Mouse (Mus musculus): ENCODE measurements around the gene Tm7sf2. TPM values are rescaled to one million over a fixed set of nuclear protein-coding genes. Genes with fewer than 3 reads are reported as not detected.

The Tm7sf2 gene
- polyA plus RNA-seq, 1 experiment = 42.0 TPM

DNA sequence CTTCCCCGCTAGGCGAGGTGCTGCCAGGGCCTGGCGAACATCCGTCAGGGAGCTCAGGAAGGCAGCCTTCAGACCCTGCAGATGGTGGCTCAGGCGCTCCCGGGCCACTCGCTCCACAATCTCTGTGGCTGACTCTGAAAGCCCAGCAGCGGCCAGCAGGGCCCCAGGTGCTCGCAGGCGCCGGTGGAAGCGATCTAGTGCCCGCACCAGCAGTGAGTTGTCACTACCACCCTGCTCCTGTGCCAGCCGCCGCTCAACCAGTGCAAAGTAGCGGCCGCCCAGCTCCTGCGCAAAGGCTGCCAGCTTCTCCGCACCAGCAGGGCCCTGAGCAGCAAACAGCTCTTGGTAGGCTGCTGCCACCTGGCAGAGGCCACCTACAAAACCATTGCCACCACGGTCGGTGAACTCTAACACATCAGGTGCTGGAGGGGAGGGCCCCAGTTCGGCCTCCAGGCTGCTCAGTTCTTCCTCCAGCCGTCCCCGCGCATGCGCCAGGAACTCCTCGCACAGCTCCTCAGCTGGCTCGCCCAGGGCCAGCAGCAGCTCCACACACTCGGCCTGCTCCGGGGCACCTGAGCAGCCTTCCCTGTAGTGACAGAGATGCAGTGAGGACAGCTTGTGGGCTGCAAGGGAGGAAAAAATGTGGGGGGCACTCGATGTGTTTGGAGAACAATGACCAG, 2.5 kb upstream of the Tm7sf2 start:
- Histone ChIP-seq H3K4me1 (replicated peaks; ENCODE audit: control insufficient read depth, insufficient read depth, low read length) (peaks cover 28% of the 10 kb centered on the region), H3K4me3 (ENCODE audit: control insufficient read depth, insufficient read depth, low read length) (peak overlapping the region; percentile 25), H3K27me3 (ENCODE audit: control insufficient read depth, insufficient read depth, low read length) (no peaks in the 10 kb centered on the region), H3K36me3 (ENCODE audit: control insufficient read depth, insufficient read depth, low read length) (no peaks in the 10 kb centered on the region), H3K27ac (ENCODE audit: control insufficient read depth, insufficient read depth, low read length) (peak overlapping the region; percentile 76)
- DNase-seq = no peak
- TF ChIP-seq POLR2A (IDR thresholded peaks at IDR 0.05; ENCODE audit: control insufficient read depth, extremely low read depth, insufficient read depth, low read length, poor library complexity) (no peak), CTCF (IDR thresholded peaks at IDR 0.05; ENCODE audit: borderline replicate concordance, control insufficient read depth, extremely low read depth, insufficient read depth, low read length, poor library complexity) (no peak)
- 80% methylated on average over 31 of the region's 31 CpGs for WGBS

DNA sequence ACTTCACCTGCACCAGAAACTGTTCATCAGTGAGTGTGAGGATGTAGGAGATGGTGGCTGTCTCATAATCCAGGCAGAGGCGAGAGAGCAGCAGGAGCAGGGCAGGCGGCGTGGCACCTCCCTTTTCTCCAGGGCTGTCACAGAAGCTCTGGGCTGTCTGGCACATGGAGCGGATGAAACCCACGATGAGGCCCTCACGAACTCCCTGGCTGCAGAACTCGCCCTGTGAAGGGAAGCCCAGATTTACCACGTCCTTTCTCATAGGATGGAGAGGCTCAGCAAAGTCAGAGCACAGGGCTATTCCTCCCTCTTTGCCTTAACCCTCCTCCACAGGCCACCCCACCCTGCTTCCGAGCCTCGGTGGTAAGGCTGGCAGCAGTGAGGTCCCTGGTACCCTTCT, 1.7 kb upstream of the Tm7sf2 start:
- H3K27me3 ChIP-seq (ENCODE audit: control insufficient read depth, insufficient read depth, low read length) = no peaks in the 10 kb centered on the region
- no peak for DNase-seq
- TF ChIP-seq CTCF (IDR thresholded peaks at IDR 0.05; ENCODE audit: borderline replicate concordance, control insufficient read depth, extremely low read depth, insufficient read depth, low read length, poor library complexity) (no peak), POLR2A (IDR thresholded peaks at IDR 0.05; ENCODE audit: control insufficient read depth, extremely low read depth, insufficient read depth, low read length, poor library complexity) (no peak)
- 95% methylated on average over 10 of the region's 10 CpGs for WGBS
- H3K4me3 ChIP-seq (ENCODE audit: control insufficient read depth, insufficient read depth, low read length) = no peak overlapping the region
- no peak overlapping the region for H3K27ac ChIP-seq (ENCODE audit: control insufficient read depth, insufficient read depth, low read length)
- H3K36me3 ChIP-seq (ENCODE audit: control insufficient read depth, insufficient read depth, low read length) = no peaks in the 10 kb centered on the region
- H3K4me1 ChIP-seq (replicated peaks; ENCODE audit: control insufficient read depth, insufficient read depth, low read length) = peaks cover 28% of the 10 kb centered on the region

DNA sequence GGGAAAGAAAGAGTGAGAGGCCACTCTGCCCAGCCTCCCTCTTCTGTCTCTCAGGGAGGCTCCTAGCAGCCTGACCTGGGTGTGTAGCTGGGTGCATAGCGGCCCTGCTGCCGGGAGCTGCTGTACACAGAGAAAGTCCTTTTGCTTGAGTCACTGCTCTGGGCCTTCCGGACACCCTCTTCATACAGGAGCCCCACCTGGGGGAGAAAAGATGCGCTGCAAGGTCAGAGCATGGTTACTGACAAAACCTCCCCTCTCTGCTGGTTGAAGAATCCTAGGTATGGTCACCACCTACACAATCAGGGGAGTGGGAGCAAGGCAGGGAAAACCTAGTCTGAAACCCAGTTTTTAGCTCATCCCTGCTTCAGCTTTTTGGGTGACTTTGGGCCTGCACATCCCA, 778 bp upstream of the Tm7sf2 start:
- TF ChIP-seq CTCF (IDR thresholded peaks at IDR 0.05; ENCODE audit: borderline replicate concordance, control insufficient read depth, extremely low read depth, insufficient read depth, low read length, poor library complexity) = no peak
- TF ChIP-seq POLR2A (IDR thresholded peaks at IDR 0.05; ENCODE audit: control insufficient read depth, extremely low read depth, insufficient read depth, low read length, poor library complexity) = no peak
- Histone ChIP-seq H3K27me3 (ENCODE audit: control insufficient read depth, insufficient read depth, low read length) (no peaks in the 10 kb centered on the region), H3K27ac (ENCODE audit: control insufficient read depth, insufficient read depth, low read length) (no peak overlapping the region), H3K4me3 (ENCODE audit: control insufficient read depth, insufficient read depth, low read length) (no peak overlapping the region), H3K36me3 (ENCODE audit: control insufficient read depth, insufficient read depth, low read length) (no peaks in the 10 kb centered on the region), H3K4me1 (replicated peaks; ENCODE audit: control insufficient read depth, insufficient read depth, low read length) (peaks cover 28% of the 10 kb centered on the region)
- 96% methylated on average over 4 of the region's 4 CpGs for WGBS
- peak; percentile 56 for DNase-seq

DNA sequence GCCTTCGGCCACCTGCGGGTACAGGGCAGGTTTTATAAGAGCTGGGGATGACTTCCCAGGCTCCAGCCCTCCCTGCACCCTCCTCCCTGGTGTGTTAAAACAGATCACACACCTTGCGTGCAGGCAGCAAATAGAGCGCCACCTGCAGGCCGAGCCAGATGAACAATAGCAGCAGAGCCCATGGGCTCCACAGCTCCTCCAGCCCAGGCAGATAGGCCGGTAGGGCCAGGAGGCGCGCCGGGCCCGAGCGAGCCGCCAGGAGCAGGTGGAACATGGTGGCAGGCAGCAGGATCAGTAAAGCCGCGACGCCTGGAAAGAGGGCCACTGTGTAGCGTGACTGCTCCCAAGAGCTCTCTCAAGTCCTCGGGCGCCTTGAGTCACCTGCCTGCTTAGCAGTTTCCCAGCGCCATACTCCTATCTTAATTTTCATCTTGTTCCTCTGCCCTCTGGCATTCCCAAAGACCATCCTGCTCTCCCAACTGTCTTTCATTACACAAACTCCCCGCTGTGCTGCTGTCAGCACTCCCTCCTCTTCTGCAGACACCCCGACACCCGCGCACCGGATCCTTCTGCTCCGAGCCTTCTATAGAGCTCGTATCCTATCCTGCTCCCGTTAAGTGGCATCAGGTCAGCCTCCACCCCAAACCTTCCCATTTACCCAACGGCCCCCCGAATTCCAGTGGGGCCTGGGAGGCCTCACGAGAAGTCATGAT, 1.0 kb downstream of the Tm7sf2 start:
- TF ChIP-seq CTCF (IDR thresholded peaks at IDR 0.05; ENCODE audit: borderline replicate concordance, control insufficient read depth, extremely low read depth, insufficient read depth, low read length, poor library complexity) = peak; percentile 93
- no peak for TF ChIP-seq POLR2A (IDR thresholded peaks at IDR 0.05; ENCODE audit: control insufficient read depth, extremely low read depth, insufficient read depth, low read length, poor library complexity)
- peaks cover 35% of the 10 kb centered on the region for H3K4me1 ChIP-seq (replicated peaks; ENCODE audit: control insufficient read depth, insufficient read depth, low read length)
- 1% methylated on average over 30 of the region's 30 CpGs for WGBS
- no peaks in the 10 kb centered on the region for H3K27me3 ChIP-seq (ENCODE audit: control insufficient read depth, insufficient read depth, low read length)
- no peaks in the 10 kb centered on the region for H3K36me3 ChIP-seq (ENCODE audit: control insufficient read depth, insufficient read depth, low read length)
- peak overlapping the region; percentile 2; the same call in 1 of the 2 replicates for H3K27ac ChIP-seq (ENCODE audit: control insufficient read depth, insufficient read depth, low read length)
- DNase-seq = peak; percentile 84
- peak overlapping the region; percentile 51 for H3K4me3 ChIP-seq (ENCODE audit: control insufficient read depth, insufficient read depth, low read length)

DNA sequence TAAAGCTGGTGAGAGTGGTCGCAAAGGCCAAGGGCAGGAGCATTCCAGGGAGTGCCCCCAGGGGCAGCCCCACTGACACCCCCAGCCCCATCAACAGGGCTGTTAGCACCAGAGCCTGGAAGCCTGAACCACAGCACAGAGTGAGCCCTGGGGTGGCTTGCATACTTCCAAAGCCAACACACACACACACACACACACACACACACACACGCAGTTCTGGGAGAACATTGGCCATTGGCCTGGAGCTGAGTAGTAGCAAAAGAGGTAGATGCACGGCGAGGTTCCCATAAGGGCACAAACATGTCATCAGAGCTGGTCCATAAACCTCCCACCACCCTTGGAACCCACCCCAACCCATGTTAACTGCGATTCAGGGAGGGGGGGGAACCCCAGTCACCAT, 1.6 kb downstream of the Tm7sf2 start:
- peaks cover 34% of the 10 kb centered on the region for H3K4me1 ChIP-seq (replicated peaks; ENCODE audit: control insufficient read depth, insufficient read depth, low read length)
- no peak overlapping the region for H3K27ac ChIP-seq (ENCODE audit: control insufficient read depth, insufficient read depth, low read length)
- no peaks in the 10 kb centered on the region for H3K27me3 ChIP-seq (ENCODE audit: control insufficient read depth, insufficient read depth, low read length)
- H3K36me3 ChIP-seq (ENCODE audit: control insufficient read depth, insufficient read depth, low read length) = no peaks in the 10 kb centered on the region
- DNase-seq = no peak
- WGBS = 42% methylated on average over 5 of the region's 5 CpGs
- TF ChIP-seq CTCF (IDR thresholded peaks at IDR 0.05; ENCODE audit: borderline replicate concordance, control insufficient read depth, extremely low read depth, insufficient read depth, low read length, poor library complexity) (no peak), POLR2A (IDR thresholded peaks at IDR 0.05; ENCODE audit: control insufficient read depth, extremely low read depth, insufficient read depth, low read length, poor library complexity) (no peak)
- no peak overlapping the region for H3K4me3 ChIP-seq (ENCODE audit: control insufficient read depth, insufficient read depth, low read length)

DNA sequence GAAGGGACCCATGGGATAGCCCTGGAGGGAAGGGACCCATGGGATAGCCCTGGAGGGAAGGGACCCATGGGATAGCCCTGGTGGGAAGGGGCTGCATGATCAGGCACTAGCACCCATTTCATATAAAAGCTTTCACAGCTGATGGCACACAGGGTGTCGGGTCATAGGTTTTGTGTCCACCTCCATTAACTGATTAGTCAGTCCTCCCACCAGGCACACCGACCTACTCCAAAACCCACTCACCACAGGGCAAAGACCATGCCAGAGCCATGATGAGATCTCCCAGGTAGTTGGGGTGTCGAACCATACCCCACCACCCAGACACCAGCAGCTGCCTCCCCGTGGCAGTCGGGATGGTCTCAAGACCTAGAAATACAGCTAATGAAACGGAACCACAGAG, 5.1 kb downstream of the Tm7sf2 start:
- Histone ChIP-seq H3K4me3 (ENCODE audit: control insufficient read depth, insufficient read depth, low read length) (no peak overlapping the region), H3K36me3 (ENCODE audit: control insufficient read depth, insufficient read depth, low read length) (no peaks in the 10 kb centered on the region), H3K27me3 (ENCODE audit: control insufficient read depth, insufficient read depth, low read length) (no peaks in the 10 kb centered on the region), H3K4me1 (replicated peaks; ENCODE audit: control insufficient read depth, insufficient read depth, low read length) (peaks cover 22% of the 10 kb centered on the region), H3K27ac (ENCODE audit: control insufficient read depth, insufficient read depth, low read length) (no peak overlapping the region)
- TF ChIP-seq CTCF (IDR thresholded peaks at IDR 0.05; ENCODE audit: borderline replicate concordance, control insufficient read depth, extremely low read depth, insufficient read depth, low read length, poor library complexity) (no peak), POLR2A (IDR thresholded peaks at IDR 0.05; ENCODE audit: control insufficient read depth, extremely low read depth, insufficient read depth, low read length, poor library complexity) (no peak)
- 97% methylated on average over 6 of the region's 6 CpGs for WGBS
- no peak for DNase-seq
